Mouse (Mus musculus): ENCODE results near the gene Abhd5. TPM values are rescaled to one million over a fixed set of nuclear protein-coding genes. Genes with fewer than 3 reads are reported as not detected.

Gene Abhd5
- polyA plus RNA-seq, 1 experiment, result 16.2 TPM

- WGBS, result 86% methylated on average over 8 of the region's 8 CpGs
- DNase-seq (ENCODE audit: low read depth, low spot score), result no peak
These were observed 6.8 kb upstream of the Abhd5 start for GRCm38 (mm10) chr9:122344560-122344959.

- no peak for DNase-seq (ENCODE audit: low read depth, low spot score)
- WGBS, result 83% methylated on average over 3 of the region's 3 CpGs
These were observed 6.1 kb upstream of the Abhd5 start for GRCm38 (mm10) chr9:122345291-122345690.

- 92% methylated on average over 5 of the region's 5 CpGs for WGBS
- no peak for DNase-seq (ENCODE audit: low read depth, low spot score)
These were observed 5.3 kb upstream of the Abhd5 start for GRCm38 (mm10) chr9:122346059-122346458.

- WGBS, result 93% methylated on average over 1 of the region's 1 CpGs
- DNase-seq (ENCODE audit: low read depth, low spot score), result no peak
These were observed 3.5 kb upstream of the Abhd5 start for GRCm38 (mm10) chr9:122347882-122348281.

GRCm38 (mm10) chr9:122349286-122349685 lies 2.1 kb upstream of the Abhd5 start:
- DNase-seq (ENCODE audit: low read depth, low spot score), result no peak
- 70% methylated on average over 4 of the region's 4 CpGs for WGBS

GRCm38 (mm10) chr9:122350396-122351130 lies 845 bp upstream of the Abhd5 start:
- DNase-seq (ENCODE audit: low read depth, low spot score), result no peak
- WGBS, result 53% methylated on average over 7 of the region's 7 CpGs

GRCm38 (mm10) chr9:122352025-122352392 lies 601 bp downstream of the Abhd5 start:
- under 1% methylated on average over 30 of the region's 30 CpGs for WGBS
- no peak for DNase-seq (ENCODE audit: low read depth, low spot score)

GRCm38 (mm10) chr9:122352911-122353310 lies 1.5 kb downstream of the Abhd5 start:
- WGBS, result 83% methylated on average over 4 of the region's 4 CpGs
- no peak for DNase-seq (ENCODE audit: low read depth, low spot score)

- no peak for DNase-seq (ENCODE audit: low read depth, low spot score)
- 61% methylated on average over 3 of the region's 3 CpGs for WGBS
These were observed 2.8 kb downstream of the Abhd5 start for GRCm38 (mm10) chr9:122354240-122354639.

- 86% methylated on average over 1 of the region's 1 CpGs for WGBS
- no peak for DNase-seq (ENCODE audit: low read depth, low spot score)
These were observed 5.7 kb downstream of the Abhd5 start for GRCm38 (mm10) chr9:122357073-122357472.

- no peak for DNase-seq (ENCODE audit: low read depth, low spot score)
- 35% methylated on average over 1 of the region's 1 CpGs for whole genome bisulfite sequencing
These were observed 6.2 kb downstream of the Abhd5 start for GRCm38 (mm10) chr9:122357626-122358025.

GRCm38 (mm10) chr9:122364171-122364570 lies 12.8 kb downstream of the Abhd5 start:
- DNase-seq (ENCODE audit: low read depth, low spot score), result no peak

GRCm38 (mm10) chr9:122370292-122370794 lies 18.9 kb downstream of the Abhd5 start:
- WGBS, result 87% methylated on average over 6 of the region's 6 CpGs
- no peak for DNase-seq (ENCODE audit: low read depth, low spot score)

More at GRCm38 (mm10) chr9:122364171-122364570, 12.8 kb downstream of the Abhd5 start:
- WGBS, result 72% methylated on average over 1 of the region's 1 CpGs

GRCm38 (mm10) chr9:122372506-122372905 lies 21.1 kb downstream of the Abhd5 start:
- WGBS, result 23% methylated on average over 4 of the region's 4 CpGs
- DNase-seq (ENCODE audit: low read depth, low spot score), result no peak

GRCm38 (mm10) chr9:122372991-122373390 lies 21.6 kb downstream of the Abhd5 start:
- WGBS, result 75% methylated on average over 1 of the region's 1 CpGs
- DNase-seq (ENCODE audit: low read depth, low spot score), result no peak

- WGBS, result 79% methylated on average over 6 of the region's 6 CpGs
- no peak for DNase-seq (ENCODE audit: low read depth, low spot score)
These were observed 27.6 kb downstream of the Abhd5 start for GRCm38 (mm10) chr9:122378986-122379385.

GRCm38 (mm10) chr9:122380959-122381358 lies 29.6 kb downstream of the Abhd5 start:
- 84% methylated on average over 6 of the region's 6 CpGs for WGBS
- no peak for DNase-seq (ENCODE audit: low read depth, low spot score)

GRCm38 (mm10) chr9:122382006-122382405 lies 30.6 kb downstream of the Abhd5 start:
- 90% methylated on average over 6 of the region's 6 CpGs for WGBS
- no peak for DNase-seq (ENCODE audit: low read depth, low spot score)

- DNase-seq (ENCODE audit: low read depth, low spot score), result no peak
- 86% methylated on average over 3 of the region's 3 CpGs for WGBS
These were observed 34.6 kb downstream of the Abhd5 start for GRCm38 (mm10) chr9:122386015-122386414.

GRCm38 (mm10) chr9:122389287-122389920 lies 38.0 kb downstream of the Abhd5 start:
- WGBS, result 63% methylated on average over 5 of the region's 5 CpGs
- no peak for DNase-seq (ENCODE audit: low read depth, low spot score)

- no peak for DNase-seq (ENCODE audit: low read depth, low spot score)
- WGBS, result 52% methylated on average over 5 of the region's 5 CpGs
These were observed 44.4 kb downstream of the Abhd5 start for GRCm38 (mm10) chr9:122395816-122396215.

Data from large intestine, adult 2 months (tissue).